Mouse (Mus musculus): ENCODE data around the gene Amigo1.
"Not testable (repeated sequence)": the region's sequence is repeated elsewhere in the genome, so short reads cannot be mapped to it uniquely, and the experiment has no call there.

The Amigo1 gene

DNA sequence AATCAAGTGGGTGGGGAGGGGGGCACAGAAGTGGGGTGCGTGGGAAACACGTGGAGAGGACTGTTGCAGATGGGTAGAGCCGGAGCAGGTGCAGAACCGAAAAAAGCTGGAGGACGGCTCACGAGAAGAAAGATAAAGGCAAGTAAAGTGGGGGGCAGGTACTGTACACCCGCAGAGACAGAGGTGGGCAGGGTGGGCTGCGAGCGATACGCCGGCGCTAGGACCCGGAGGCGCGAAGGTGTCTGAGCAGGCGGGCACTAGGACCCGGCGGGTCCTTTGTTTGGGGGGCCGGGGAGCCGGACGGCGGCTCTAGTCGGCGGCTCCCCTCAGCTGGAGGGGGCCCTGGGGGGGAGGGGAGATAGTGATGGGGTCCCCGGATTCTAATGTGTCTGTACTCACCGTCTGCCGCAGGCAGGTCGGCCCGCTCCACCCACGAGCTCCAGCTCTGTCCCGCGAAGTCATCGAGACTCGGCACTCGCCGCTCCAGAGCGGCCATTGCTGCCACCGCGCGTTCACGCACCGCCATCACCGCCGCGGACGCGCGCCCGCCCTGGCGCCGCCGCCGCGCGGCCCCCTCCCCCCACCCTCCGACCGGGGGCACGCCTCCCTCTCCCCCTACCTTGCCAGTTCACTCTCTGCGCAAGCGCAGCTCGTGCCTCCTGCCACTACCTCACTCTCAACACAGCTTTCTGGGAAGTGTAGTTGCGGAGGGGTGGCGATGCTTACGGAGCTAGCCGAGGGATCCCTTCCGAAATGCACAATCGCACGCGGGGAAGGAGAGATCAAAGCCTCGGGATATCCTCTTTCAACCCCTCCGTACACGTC, 24.0 kb downstream of the Amigo1 start:
- peak; percentile 97 for DNase-seq (ENCODE audit: extremely low spot score)

DNA sequence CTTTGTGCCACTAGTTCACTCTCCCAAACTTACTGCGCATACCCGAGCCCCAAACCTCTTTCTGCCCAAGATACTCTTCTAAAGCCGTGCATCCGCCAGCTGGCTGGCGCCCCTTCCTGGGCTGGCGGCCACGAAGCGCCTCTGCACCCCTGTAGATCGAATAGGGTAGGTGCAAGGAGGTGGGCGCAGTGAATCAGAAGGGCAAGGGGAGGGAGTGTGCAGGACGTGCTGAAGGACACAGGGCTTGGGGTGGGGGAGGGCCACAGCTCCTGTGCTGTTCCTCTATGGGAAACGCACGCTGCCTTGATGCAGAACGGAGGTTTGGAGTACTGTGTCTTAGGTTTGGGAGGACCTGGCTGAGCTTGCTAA, 24.6 kb downstream of the Amigo1 start, which contains the start of gene Atxn7l2:
TSS of gene Atxn7l2 (minus strand) at position 164 of the 369 bp plus-strand sequence.
- DNase-seq (ENCODE audit: extremely low spot score) = no peak

DNA sequence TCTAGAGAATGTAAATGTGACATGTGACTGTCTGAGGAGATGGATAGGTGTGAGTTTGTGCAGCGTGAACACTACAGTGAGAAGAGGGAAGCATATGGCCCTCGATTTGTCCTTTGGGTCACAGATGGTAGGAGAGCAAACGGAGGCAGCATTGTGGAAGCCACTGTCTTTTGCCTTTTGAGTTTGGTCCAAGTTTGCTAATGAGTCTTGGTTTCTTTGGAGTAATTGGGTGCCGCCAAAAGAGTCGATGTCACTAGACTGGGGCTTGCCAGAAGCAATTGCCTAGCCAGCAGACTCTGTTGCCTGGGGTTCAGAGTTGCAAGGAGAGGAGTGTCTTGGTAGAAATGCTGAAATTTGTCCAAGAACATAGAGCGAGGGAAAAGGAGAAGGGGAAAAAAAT, 25.7 kb downstream of the Amigo1 start:
- no peak for DNase-seq (ENCODE audit: extremely low spot score)

DNA sequence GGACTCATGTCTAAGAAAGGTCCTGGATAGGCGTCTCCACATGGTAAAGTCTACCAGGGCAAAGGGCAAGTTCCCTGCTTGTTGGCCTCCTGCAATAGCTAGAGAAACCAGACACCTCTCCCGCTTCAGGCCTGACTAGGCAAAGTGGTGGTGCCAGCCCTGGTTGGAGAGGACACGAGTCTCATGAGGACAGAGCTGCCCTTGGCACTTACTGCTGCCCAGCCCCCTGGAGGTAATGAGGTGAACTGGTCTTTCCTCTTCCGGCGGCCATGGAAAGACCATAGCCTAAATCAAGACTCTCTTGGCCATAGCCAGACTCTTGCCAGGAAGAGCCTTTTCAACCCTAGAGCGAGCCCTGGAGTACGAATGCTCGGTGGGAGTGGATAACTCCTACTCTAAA, 26.3 kb downstream of the Amigo1 start:
- no peak for DNase-seq (ENCODE audit: extremely low spot score)

DNA sequence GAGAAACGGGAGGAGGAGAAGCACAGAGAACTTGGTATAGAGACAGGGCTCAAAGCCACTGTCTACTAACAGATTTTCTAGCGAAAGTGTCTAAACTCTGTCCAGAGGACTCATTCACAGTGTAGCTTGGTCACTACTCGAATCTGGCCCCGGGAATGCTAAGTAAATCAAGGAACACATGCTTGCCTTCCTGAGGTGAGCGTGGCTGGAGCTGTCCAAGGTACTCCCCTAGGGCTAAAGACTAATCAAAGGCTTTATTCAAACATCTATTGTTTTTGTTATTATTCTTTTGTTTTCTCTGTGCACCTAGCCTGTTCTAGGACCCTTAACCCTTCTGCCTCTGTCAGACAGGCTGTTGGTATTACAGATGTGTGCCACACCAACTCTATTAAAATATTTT, 28.6 kb downstream of the Amigo1 start:
- DNase-seq (ENCODE audit: extremely low spot score) = no peak

DNA sequence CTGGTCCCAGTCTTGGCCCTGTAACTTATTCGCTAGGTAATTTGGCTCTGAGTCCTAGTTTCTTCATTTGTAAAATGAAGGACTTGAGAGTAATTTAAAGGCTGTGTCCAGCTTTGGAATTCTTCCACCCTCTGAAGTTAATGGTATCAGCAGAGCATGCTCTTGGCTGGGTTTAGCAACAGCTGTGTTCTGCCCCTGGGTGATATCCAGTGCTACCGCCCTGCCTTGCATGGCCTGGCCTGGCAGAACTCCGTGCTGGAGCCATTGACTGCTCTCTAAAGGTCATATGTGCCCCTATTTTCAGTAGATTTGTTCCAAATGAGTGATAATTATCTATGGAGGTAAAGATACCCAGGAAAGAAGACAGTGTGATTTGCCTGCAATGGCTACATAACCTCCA, 34.5 kb downstream of the Amigo1 start:
- DNase-seq (ENCODE audit: extremely low spot score) = no peak

DNA sequence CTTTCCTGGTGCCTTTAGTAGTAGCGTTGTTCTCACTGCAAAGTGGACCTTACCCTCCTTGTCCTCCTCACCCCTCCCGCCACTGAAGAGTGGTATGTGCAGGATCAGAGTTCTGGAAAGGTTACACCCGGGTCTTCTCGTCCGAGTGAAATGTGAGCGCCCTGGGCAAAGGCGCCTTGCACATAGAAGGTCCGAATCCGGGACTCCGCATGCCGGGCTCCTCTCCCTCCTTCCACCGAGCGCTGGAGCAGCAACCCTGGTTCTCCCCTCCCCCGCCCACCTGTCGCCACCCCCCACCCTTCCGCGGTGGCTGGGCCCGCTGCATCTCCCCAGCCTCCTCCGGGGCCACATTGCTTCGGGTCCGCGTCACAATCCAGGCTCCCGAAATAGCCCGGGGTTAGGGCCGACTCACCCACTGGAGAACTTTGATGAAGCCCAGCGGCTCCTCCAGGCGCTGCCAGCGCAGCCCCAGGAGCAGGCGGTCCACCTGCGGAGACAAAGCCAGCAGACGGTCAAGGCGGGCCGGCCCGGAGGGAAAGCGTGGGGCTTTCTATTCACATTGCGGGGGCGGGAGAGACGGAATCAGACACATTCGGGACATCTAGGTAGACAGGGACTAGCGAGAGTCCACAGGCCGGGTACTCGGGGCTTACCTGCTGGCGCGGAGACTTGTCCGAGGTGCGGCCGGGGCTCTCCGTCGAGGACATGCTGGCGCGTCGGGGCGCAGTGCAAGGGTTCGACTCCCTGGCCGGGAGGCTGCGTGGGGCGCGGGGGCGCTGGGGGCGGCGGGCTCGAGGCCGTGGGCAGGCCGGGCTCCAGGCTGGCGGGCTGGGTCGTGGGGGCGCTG, 39.8 kb downstream of the Amigo1 start:
- peak; percentile 42 for DNase-seq (ENCODE audit: extremely low spot score)

DNA sequence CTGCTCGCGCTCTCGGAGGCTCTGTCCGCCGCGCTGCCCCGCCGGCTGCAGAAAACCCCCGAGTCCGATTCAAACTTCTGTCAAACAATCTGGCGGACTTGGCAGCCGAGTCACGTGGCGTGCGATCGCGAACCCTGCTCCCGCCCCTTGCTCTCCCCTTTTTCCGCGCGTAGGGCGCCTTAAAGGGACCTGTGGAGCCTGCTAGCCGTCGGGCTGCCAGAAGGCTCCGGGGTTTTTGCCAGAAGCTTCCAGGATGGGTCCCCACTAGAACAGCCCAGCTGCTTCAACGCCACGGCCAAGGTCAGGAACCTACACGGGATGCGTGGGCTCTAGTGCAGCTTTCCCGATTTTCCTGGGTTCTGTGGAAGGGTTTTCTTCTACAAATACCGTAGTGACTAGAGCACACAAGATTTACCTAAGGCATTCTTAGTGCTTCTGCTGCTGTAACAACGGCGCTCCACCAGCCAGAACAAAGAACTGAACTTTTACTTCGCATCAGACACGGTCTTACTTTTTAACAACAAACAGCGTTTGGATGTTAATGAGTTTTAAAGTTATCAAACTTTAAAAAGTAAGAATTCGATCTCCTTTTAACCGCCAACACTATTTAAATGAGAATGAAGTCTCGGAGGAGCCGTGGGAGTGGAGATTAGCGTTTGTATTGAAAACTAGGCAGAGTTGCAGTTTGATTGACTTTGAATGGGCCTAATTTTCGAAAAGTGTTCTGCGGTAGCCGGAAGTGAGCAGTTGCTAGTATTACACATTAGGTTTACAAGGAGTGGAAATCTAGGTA, 40.6 kb downstream of the Amigo1 start, which contains the start of gene Sypl2:
TSS of gene Sypl2 (minus strand) at position 91 of the 793 bp plus-strand sequence.
- DNase-seq (ENCODE audit: extremely low spot score) = peak; percentile 59

DNA sequence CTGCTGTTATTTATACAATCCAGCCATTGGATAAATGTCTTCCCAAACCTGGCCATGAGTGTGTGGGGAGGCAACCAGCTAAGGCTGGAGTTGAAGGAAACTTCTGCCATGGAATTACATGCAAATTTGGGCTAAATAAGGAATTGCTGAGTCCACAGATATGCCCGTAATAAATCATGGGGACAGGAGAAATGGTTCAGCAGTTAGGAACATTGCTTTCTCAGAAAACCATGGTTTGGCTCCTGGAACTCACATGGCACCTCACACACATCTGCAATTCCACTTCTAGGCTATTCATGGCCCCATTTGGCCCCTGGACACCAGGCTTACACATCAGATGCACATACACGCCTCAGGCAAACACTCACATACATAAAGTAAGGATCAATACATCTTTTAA, 41.4 kb downstream of the Amigo1 start:
- DNase-seq (ENCODE audit: extremely low spot score) = no peak

DNA sequence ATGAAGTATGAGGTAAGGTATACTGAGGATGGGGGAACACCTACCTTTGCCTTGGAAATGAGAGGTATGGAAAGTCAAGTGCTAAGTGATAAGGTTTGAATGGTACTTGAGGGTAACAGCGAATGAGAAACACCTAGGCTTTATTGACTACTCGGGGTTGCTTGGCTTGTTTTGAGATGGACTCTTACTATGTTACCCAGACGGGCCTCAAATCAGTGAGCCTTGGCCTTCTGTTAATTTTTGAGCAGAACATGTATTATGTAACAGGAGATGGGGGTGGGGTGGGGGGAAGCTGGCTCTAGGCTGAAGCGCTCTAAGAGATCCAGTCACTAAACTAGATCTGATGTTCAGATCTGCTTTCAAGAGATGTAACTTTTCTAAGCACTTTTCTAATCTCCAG, 45.5 kb downstream of the Amigo1 start:
- no peak for DNase-seq (ENCODE audit: extremely low spot score)

DNA sequence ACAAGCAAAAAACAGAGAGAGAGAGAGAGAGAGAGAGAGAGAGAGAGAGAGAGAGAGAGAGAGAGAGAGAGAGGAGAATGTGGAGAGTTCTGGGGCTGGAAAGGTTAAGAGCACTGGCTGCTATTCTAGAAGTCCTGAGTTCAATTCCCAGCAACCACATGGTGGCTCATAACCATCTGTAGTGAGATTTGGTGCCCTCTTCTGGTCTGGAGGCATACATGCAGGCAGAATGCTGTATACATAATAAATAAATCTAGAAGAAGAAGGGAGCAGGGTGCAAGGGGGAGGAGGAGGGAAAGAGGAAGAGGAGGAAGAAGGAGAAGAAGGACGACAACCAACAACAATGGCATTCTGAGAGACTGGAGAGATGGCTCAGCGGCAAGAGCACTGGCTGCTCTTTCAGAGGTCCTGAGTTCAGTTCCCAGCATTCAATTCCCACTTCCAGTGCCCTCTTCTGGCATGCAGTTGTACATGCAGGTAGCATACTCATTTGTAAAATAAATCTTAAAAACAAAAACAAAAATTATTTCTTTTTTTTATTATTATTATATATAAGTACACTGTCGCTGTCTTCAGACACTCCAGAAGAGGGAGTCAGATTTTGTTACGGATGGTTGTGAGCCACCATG, 51.5 kb downstream of the Amigo1 start:
- not testable (repeated sequence) for DNase-seq (ENCODE audit: extremely low spot score)

DNA sequence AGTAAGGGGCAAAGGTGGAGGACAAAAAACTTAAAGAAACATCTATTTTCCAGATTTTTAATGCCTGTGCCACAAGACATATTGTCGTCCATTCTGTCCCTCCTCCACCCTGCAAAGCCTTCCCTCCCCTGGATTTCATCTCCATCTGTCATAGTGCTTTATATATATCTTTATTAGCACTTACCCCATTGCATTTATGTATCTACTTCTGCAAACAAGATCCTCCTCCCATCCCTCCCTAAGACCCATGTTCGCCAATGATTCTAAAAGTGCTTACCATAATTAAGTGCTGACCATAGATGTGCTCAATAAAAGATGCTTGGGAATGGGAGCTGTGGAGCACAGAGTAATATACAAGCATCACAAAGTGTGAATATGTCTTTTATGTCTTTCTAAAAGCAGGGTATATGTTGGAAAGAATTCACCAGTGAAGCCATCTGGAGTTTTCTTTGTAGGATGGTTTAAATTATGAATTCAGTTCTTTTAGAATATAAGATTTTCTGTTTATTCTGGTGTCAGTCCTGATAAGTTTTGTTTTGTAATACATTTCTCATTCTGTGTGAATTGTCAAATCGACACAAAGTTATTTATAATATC, 55.2 kb downstream of the Amigo1 start:
- DNase-seq (ENCODE audit: extremely low spot score) = no peak
